Mouse (Mus musculus): ENCODE data around the gene Wdr75. TPM values are rescaled to one million over a fixed set of nuclear protein-coding genes. Genes with fewer than 3 reads are reported as not detected.

Wdr75 gene
- total RNA-seq, 1 experiment from 2014 or later: 114 TPM

DNA sequence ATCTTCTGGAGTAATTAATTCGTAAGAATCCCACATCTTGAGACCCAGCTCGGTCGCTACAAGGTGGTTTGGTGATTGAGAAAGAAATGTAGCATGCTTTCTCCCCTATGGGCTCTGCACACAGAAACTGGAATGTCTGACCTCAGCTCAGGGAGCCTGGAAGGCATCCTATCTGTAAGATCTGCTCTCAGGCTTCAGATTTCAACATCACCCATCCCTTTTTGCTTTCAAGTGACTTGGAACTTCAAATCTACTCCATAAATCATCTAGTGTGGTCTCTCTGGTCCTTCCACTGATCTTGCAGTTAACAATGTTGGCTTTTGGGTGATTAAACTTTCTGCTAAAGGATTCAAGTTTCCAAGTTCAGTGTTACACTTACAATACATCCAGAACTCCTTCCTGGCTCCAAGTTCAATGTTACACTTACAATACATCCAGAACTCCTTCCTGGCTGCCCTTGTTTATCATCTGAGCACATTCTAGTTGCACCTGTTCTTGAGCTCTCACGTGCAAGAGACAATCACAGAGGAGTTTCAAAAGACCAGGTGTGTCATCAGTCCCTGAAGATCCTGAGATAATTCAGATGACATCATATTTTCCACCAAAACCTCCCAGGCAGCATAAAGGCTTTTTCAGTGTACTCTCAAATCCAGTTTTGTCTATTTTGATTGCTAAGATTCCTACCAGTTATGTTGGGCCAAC, 40.5 kb downstream of the Wdr75 start:
- no peak for ATAC-seq (replicated peaks; ENCODE audit: low read depth, poor library complexity, severe bottlenecking)

DNA sequence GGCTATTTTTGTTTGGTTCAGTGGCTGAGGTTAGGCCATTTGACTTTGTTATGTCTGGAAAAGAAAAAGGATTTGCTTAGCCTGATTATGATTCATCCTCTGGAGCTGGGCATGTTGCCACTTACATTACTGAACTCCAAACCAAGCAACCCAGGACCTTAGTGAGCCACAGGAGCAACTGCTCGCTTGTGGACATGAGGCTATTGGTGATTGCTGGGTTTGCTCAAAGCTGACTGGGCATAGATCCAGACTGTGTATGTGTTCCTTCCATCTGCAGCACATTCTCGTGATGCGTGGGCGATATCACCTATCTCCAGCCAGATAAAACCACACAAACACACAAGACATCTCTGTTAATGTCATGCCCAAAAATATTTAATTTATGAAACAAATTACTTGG, 42.8 kb downstream of the Wdr75 start:
- ATAC-seq (replicated peaks; ENCODE audit: low read depth, poor library complexity, severe bottlenecking): no peak

DNA sequence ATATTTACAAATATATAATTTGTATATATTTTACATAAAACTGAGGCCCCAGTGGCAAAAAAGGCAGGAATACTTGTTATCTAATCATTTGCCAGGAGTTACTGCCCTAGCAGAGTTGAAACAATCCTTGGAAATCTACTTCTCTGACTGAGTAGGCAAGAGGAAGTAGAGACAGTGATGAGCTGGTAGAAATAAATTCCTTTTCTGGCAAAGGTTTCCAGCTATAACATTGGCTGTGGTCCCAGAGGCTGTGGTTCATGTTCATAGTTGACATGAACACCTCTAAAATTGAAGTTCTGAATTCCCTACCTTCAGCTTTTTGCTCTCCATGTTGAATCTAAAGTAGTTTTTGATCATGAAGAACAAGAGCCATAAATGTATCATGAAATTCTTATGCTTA, 43.3 kb downstream of the Wdr75 start:
- no peak for ATAC-seq (replicated peaks; ENCODE audit: low read depth, poor library complexity, severe bottlenecking)

DNA sequence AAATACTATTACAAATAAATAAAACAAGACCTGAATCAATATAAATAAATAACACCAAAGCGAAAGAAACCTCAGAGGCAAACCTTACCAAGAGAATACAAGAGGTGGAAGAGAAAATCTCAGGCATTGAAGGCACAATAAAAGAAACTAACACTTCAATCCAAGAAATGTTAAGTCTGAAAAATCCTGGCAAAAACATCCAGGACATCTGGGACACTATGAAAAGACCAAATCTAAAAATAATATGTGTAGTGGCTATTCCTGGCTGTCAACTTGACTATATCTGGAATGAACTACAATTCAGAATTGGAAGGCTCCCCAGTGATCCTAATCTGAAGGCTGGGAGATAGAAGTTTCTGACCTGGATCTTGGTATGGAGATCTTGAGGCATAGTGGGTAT, 50.5 kb downstream of the Wdr75 start:
- no peak for ATAC-seq (replicated peaks; ENCODE audit: low read depth, poor library complexity, severe bottlenecking)

DNA sequence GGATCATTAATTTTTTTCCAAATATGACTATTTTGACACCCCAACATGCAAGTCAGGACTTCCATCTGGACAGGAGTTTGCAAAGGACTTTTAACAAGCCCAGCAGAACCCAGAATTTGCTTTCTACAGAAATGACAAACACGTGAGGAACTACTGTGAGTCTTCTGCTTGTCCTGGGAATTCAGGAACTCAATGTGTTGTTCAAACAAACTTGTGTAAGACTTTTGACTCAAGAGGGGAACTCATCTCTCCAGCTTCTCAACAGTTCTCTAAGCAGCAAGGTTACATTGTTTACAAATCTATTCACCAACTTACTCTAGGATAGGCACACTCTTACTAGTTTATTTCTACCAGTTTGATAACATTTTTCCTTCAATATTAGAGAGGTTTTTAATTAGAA, 63.1 kb downstream of the Wdr75 start:
- no peak for ATAC-seq (replicated peaks; ENCODE audit: low read depth, poor library complexity, severe bottlenecking)

DNA sequence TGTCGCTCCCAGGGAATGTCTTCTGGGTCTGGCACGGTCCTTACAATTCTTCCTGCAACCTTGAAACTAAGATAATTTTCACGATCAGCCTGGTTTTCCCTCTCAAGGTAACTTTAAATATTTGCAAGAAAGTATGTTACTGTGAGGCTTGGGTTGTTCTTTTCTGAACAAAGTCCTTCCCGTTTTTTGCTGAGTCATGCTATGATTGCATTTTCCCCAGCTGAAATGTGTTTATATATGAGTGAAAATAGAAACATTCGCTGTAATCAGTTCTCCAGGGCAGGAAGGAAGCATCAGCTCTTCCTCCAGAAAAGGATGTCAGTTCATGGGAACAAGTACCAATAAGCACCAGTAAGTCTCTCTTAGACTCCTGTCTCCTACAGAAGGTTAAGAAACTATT, 65.4 kb downstream of the Wdr75 start:
- no peak for ATAC-seq (replicated peaks; ENCODE audit: low read depth, poor library complexity, severe bottlenecking)

DNA sequence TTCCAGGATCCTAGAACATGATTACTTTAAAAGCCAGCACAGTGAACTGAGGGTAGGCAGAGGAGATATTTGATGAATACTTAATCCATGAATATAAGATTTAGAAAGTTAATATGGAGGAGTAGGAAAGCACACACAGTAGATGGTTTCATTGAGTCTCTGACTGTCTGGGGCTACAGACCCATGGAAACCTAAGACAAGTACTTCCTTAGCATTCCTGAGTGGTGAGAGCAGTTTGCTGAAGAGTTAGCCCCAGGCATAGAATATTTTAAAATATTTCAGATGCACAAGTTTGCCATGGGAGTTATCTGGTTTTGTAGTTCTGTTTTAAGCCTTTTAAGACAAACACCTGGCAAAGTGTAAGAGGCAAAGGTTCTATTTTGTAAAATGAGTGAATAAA, 66.2 kb downstream of the Wdr75 start:
- ATAC-seq (replicated peaks; ENCODE audit: low read depth, poor library complexity, severe bottlenecking): no peak

DNA sequence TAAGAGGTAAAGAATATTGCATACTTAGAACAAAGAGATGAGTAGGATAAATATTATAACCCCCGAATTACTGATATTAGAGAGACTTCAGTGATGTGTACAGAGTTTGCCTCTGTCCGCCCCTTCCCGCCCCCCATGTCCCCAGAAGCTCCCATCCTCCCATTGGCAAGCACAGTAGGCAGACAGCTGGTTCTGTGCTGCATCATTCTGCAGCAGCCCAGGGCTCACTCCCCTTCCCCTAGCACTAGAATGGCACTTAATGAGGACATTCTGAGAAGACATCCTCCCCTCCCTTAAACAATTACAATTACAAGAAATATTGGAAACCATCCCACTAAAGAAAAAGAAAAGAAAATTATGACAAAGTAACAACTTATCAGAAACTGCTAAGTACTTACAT, 68.7 kb downstream of the Wdr75 start:
- ATAC-seq (replicated peaks; ENCODE audit: low read depth, poor library complexity, severe bottlenecking): no peak

DNA sequence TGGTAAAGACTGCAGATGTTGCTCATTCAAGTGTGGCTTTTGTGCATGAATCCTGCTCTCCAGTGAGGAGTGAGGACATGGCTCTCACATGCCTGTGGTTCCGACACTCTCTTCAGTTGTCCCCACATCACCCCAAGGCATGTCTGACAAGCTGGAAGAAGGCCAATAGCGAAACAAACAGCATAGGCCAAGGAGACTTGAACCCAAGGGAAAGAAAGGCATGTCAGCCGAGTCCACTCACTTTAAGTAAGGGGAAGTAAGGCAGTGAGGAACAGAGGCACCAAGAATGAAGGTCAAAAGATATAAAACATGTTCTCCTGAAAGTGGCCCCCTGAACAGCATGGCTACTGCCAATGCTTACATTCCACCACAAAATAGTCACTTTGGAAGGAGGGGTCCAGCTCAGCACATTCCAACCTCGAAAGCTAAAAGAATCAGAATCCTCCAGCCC, 69.6 kb downstream of the Wdr75 start:
- ATAC-seq (replicated peaks; ENCODE audit: low read depth, poor library complexity, severe bottlenecking): no peak

DNA sequence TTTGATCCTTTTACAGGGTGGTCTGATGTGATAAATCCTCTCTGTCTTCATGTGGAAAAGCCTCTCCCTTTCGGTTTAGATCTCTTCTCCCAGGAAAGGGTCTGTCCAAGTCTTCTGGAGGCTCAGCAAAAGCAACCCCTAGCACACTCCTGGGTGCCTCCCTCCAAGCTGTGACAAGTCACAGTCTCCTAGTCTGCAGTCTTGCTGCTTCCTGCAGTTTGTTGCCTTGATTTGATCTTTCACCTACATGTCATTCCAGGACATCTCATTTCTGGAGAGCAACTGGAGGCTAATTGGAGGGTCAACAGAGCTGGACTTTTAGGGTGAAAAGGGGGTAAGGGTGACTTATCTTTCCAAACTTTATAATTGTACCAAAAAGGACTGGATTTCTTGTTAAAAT, 70.3 kb downstream of the Wdr75 start:
- ATAC-seq (replicated peaks; ENCODE audit: low read depth, poor library complexity, severe bottlenecking): no peak

DNA sequence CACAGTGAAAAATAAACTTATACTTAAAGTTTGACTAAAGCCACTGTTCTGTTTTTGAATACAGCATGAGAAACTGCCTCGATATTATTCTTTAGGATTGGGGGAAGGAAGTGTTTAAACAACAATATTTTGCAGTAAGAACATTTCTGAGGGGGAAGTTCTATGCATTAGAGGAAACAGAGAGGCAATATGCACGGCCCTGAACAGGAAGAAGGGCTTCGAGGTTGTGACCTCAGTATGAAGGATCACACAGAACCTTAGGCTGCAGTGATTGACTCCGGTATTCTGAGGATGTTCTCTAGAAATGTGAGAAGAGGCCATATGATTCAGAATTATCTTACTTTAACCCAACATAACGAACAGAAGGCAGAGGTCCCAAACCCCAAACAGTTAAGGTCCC, 70.8 kb downstream of the Wdr75 start:
- ATAC-seq (replicated peaks; ENCODE audit: low read depth, poor library complexity, severe bottlenecking): peak; percentile 50

DNA sequence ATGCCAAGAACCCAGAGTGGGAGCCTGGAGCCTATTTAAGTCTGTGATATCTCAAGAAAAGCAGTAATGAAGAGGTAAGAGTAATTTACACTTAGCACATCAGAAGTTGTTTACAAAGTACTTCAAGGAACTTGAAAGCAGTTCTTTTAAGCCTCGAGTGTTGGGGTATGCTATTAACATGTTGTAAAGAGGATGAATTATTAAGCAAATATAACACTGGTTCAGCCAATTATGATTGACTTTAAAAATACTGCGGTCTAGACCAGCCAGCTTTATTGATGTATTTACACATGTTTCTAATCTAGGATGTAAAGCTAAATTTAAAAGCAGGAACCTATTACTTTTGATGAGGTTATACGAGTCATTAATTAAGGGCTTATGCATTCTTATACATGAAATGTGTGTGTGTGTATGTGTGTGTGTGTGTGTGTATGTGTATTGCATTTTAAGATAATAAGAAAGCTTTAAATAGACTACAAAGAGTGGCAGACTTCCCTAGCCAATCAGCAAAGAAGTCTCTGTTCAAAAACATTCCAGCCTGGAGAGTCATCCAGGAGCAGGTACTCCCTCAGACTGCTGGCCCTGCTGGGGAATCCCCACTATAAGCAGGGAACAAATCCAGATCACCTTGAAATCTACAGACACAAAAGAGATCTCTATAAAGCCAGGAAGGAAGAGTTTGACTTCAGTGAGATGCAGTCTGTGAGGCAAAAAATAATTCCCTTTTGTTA, 71.5 kb downstream of the Wdr75 start:
- no peak for ATAC-seq (replicated peaks; ENCODE audit: low read depth, poor library complexity, severe bottlenecking)

DNA sequence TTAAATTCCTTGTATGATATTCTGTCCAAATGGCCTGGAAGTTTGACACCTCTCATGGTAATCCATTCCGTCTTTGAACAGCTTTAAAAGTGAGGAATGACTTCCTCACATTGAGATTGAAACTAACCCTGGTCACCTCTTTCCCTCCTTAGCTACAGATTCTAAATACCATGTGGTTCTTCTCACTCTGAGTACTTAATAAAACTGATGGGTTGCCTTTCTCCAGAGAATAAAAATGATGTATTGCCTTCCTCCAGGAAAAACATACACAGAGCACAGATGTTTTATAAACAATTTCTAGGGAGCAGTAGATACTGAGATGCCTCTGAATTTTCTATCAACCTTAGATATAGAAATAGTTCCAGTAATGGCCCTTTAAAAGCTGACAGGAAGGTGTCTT, 73.1 kb downstream of the Wdr75 start:
- ATAC-seq (replicated peaks; ENCODE audit: low read depth, poor library complexity, severe bottlenecking): no peak

DNA sequence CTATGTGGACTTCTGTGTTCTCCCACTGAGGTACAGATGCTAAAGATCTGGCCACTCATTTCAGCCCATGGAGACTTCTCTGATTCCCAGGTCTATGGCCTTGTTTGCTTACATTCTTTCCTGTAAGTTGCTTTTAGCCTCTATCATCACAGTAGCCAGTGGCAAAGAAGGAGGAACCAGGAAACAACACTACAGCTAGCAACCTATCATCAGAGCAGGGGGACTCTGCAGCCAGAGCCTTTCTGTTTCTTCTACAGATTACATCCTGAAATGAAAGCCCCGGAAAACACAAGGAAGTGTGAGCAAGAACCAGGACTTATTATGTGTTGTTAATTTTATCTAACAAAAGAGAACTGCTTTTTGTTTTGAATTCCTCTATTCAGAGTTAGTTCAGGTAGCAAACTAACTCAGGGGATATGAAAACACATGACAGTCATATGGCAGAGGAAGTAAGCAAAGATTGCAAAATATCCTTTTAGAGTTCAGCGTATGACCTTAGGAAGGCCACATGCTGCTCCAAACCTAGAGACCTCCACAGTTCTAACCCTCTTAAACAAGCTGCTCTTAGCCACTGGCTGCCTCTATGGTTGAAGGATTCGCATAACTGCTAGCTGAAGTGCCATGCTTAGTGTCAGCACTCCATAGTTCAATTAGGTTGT, 73.6 kb downstream of the Wdr75 start:
- ATAC-seq (replicated peaks; ENCODE audit: low read depth, poor library complexity, severe bottlenecking): peak; percentile 79

Other genes starting within 250 kb of the Wdr75 start
- not detected in 2 replicates for gene Gm5269, start 95.1 kb downstream of the Wdr75 start, total RNA-seq (2017)
- 31.8 and 46.4 TPM in 2 replicates for gene Slc40a1, start 131.4 kb downstream of the Wdr75 start, total RNA-seq (2017)